Comparison of ENCODE assay signal across 8 mouse cellular contexts in genomic region chr12:64964560-64964959, GRCm38 (mm10). TPM values are rescaled to one million over a fixed set of nuclear protein-coding genes. Genes with fewer than 3 reads are reported as not detected.
DNase-seq lines count a peak whose midpoint lies in the region; ATAC-seq and TF ChIP-seq lines count a peak whose summit lies in the region.

No protein-coding gene starts in this region.

- H3K27ac ChIP-seq in heart, adult 2 months = peak overlapping the region; percentile 89
- no peak overlapping the region for H3K27ac ChIP-seq in forebrain, embryonic 12.5 days
- H3K27ac ChIP-seq in liver, embryonic 13.5 days = peak overlapping the region; percentile 69

- peaks cover 17% of the 10 kb centered on the region for H3K36me3 ChIP-seq in heart, adult 2 months (ENCODE audit: control insufficient read depth, insufficient read depth, low read length)
- peaks cover under 1% of the 10 kb centered on the region for H3K36me3 ChIP-seq in C2C12 (ENCODE audit: control insufficient read depth, insufficient read depth)
- H3K36me3 ChIP-seq in forebrain, embryonic 12.5 days (replicated peaks) = no peaks in the 10 kb centered on the region
- H3K36me3 ChIP-seq in liver, embryonic 13.5 days = no peaks in the 10 kb centered on the region

- peaks cover 65% of the 10 kb centered on the region for H3K79me3 ChIP-seq in C2C12 (ENCODE audit: low read depth)

- peaks cover 8% of the 10 kb centered on the region for H3K4me1 ChIP-seq in heart, adult 2 months (ENCODE audit: control insufficient read depth, insufficient read depth, low read length)
- H3K4me1 ChIP-seq in forebrain, embryonic 12.5 days = peaks cover 32% of the 10 kb centered on the region
- peaks cover 42% of the 10 kb centered on the region for H3K4me1 ChIP-seq in liver, embryonic 13.5 days (replicated peaks)

- peak overlapping the region; percentile 88 for H3K4me3 ChIP-seq in heart, adult 2 months
- H3K4me3 ChIP-seq in C2C12 (ENCODE audit: insufficient read depth, poor library complexity, severe bottlenecking) = peak overlapping the region; percentile 88
- H3K4me3 ChIP-seq in forebrain, embryonic 12.5 days (replicated peaks) = peak overlapping the region; percentile 90
- peak overlapping the region; percentile 96 for H3K4me3 ChIP-seq in liver, embryonic 13.5 days (replicated peaks)

- WGBS in heart, adult 2 months = 3% methylated on average over 4 of the region's 4 CpGs
- 25% methylated on average over 4 of the region's 4 CpGs for WGBS in forebrain, embryonic 12.5 days
- WGBS in liver, embryonic 13.5 days (ENCODE audit: insufficient replicate concordance) = 7% methylated on average over 4 of the region's 4 CpGs

- peaks cover 2% of the 10 kb centered on the region; the same call in 1 of the 2 replicates for H3K79me2 ChIP-seq in heart, adult 2 months (replicated peaks; ENCODE audit: control insufficient read depth, insufficient read depth, low read length)
- H3K79me2 ChIP-seq in C2C12 (ENCODE audit: control insufficient read depth, insufficient read depth) = peaks cover 66% of the 10 kb centered on the region

- H3K4me2 ChIP-seq in forebrain, embryonic 12.5 days = peak overlapping the region; percentile 82
- peak overlapping the region; percentile 87 for H3K4me2 ChIP-seq in liver, embryonic 13.5 days

- no peak for TF ChIP-seq CTCF in heart, adult 2 months (IDR thresholded peaks at IDR 0.05)
- no peak for TF ChIP-seq CTCF in C2C12 (IDR thresholded peaks at IDR 0.05; ENCODE audit: control insufficient read depth, insufficient read depth, insufficient read length)

- TF ChIP-seq POLR2A in heart, adult 2 months (IDR thresholded peaks at IDR 0.05; ENCODE audit: insufficient read depth, low read depth, low read length) = no peak

- no peak overlapping the region for H3ac ChIP-seq in C2C12 (ENCODE audit: control insufficient read depth, insufficient read length, low read depth)

- no peak for TF ChIP-seq EP300 in heart, adult 2 months (IDR thresholded peaks at IDR 0.05; ENCODE audit: insufficient read depth, low read depth, low read length)

- DNase-seq in heart, adult 2 months = no peak
- no peak for DNase-seq in heart, adult 8-10 months (ENCODE audit: low spot score)
- no peak for DNase-seq in liver, embryonic 13.5 days
- no peak for DNase-seq in B cell, adult 2 months
- DNase-seq in frontal cortex, postnatal 25 days (ENCODE audit: low spot score in 2 of 2) = no peak
- DNase-seq in cerebellum, postnatal 25 days = no peak

- no peak for ATAC-seq in forebrain, embryonic 12.5 days (ENCODE audit: low FRiP score)
- no peak for ATAC-seq in liver, embryonic 13.5 days (ENCODE audit: low read depth)

- intact Hi-C loops in heart, adult 2 months (cut with DNase I) = loop anchor here (2.0 kb wide), 2 partner anchors 46 to 208 kb away; partner anchors contain the start of gene Mis18bp1

- H3K27me3 ChIP-seq in heart, adult 2 months (ENCODE audit: control insufficient read depth, insufficient read depth, low read length) = no peaks in the 10 kb centered on the region
- H3K27me3 ChIP-seq in C2C12 (ENCODE audit: control insufficient read depth, insufficient read depth, insufficient read length) = no peaks in the 10 kb centered on the region
- no peaks in the 10 kb centered on the region for H3K27me3 ChIP-seq in forebrain, embryonic 12.5 days
- H3K27me3 ChIP-seq in liver, embryonic 13.5 days = no peaks in the 10 kb centered on the region

- no peaks in the 10 kb centered on the region for H3K9me3 ChIP-seq in forebrain, embryonic 12.5 days
- H3K9me3 ChIP-seq in liver, embryonic 13.5 days (replicated peaks) = no peaks in the 10 kb centered on the region

- peak overlapping the region; percentile 71 for H3K9ac ChIP-seq in heart, adult 2 months (ENCODE audit: low read depth, low read length)
- peak overlapping the region; percentile 57 for H3K9ac ChIP-seq in forebrain, embryonic 12.5 days
- peak overlapping the region; percentile 77 for H3K9ac ChIP-seq in liver, embryonic 13.5 days

TF ChIP-seq in C2C12, 6 proteins besides CTCF, POLR2A, EP300 and RAD21:
- TF ChIP-seq FOSL1 (IDR thresholded peaks at IDR 0.05; ENCODE audit: insufficient read depth, low read length, poor library complexity, severe bottlenecking) = no peak
- no peak for TF ChIP-seq MYOD1 (IDR thresholded peaks at IDR 0.05; ENCODE audit: control insufficient read depth, insufficient read length, low read depth)
- no peak for TF ChIP-seq USF1 (IDR thresholded peaks at IDR 0.05; ENCODE audit: low read depth)
- no peak for TF ChIP-seq MYOG (IDR thresholded peaks at IDR 0.05; ENCODE audit: control insufficient read depth, extremely low read depth, insufficient read length)
- TF ChIP-seq CEBPB (IDR thresholded peaks at IDR 0.05; ENCODE audit: low read depth) = no peak
- TF ChIP-seq MAX (IDR thresholded peaks at IDR 0.05) = no peak

RNA-seq across cellular contexts. Expression of gene Klhl28, which starts 0.8 kb away (rescaled TPM):
- total RNA-seq in heart, adult 2 months (2021) = 10 to 100 TPM; 11.0 to 11.6 TPM
- 3.2 and 6.9 TPM in 2 replicates for polyA plus RNA-seq in heart, adult 2 months (2012; rRNA removed)
- total RNA-seq in heart, adult 8-10 months (2022) = 10 to 100 TPM in 3 of 4 experiments, 1 to 10 TPM in 1; 8.8 to 14.1 (median 11.0) TPM
- 0.77 TPM for polyA plus RNA-seq in C2C12 (2012; fragmentation: generic; extraction: Trizol)
- 17.6 and 19.9 TPM in 2 replicates for polyA plus RNA-seq in forebrain, embryonic 12.5 days (2016; fragmentation: Nextera tagmentation; extraction: Ambion mirVana)
- 3.6 and 4.0 TPM in 2 replicates for polyA plus RNA-seq in liver, embryonic 13.5 days (2015; fragmentation: Nextera tagmentation; extraction: Ambion mirVana)

RNA-seq across cellular contexts. Expression of gene Togaram1, which starts 1.0 kb away (rescaled TPM):
- 1 to 10 TPM; 9.7 to 10.0 TPM for total RNA-seq in heart, adult 2 months (2021)
- 2.6 and 5.9 TPM in 2 replicates for polyA plus RNA-seq in heart, adult 2 months (2012; rRNA removed)
- total RNA-seq in heart, adult 8-10 months (2022) = 10 to 100 TPM in 1 of 4 experiments, 1 to 10 TPM in 3; 9.3 to 13.6 (median 9.7) TPM
- 3.9 TPM for polyA plus RNA-seq in C2C12 (2012; fragmentation: generic; extraction: Trizol)
- polyA plus RNA-seq in forebrain, embryonic 12.5 days (2016; fragmentation: Nextera tagmentation; extraction: Ambion mirVana) = 31.4 and 32.4 TPM in 2 replicates
- 6.5 and 10.5 TPM in 2 replicates for polyA plus RNA-seq in liver, embryonic 13.5 days (2015; fragmentation: Nextera tagmentation; extraction: Ambion mirVana)

RNA-seq across cellular contexts. Expression of gene Gm527, which starts 46.9 kb away (rescaled TPM):
- total RNA-seq in heart, adult 2 months (2021) = 1 to 10 TPM; 3.0 TPM
- 1.5 and 2.5 TPM in 2 replicates for polyA plus RNA-seq in heart, adult 2 months (2012; rRNA removed)
- total RNA-seq in heart, adult 8-10 months (2022) = 1 to 10 TPM; 1.8 to 3.3 (median 2.9) TPM
- polyA plus RNA-seq in C2C12 (2012; fragmentation: generic; extraction: Trizol) = 1.5 TPM
- polyA plus RNA-seq in forebrain, embryonic 12.5 days (2016; fragmentation: Nextera tagmentation; extraction: Ambion mirVana) = 2.7 and 3.4 TPM in 2 replicates
- 0.71 and 1.0 TPM in 2 replicates for polyA plus RNA-seq in liver, embryonic 13.5 days (2015; fragmentation: Nextera tagmentation; extraction: Ambion mirVana)
